Mouse (Mus musculus): ENCODE results near the gene Nav1.

DNA sequence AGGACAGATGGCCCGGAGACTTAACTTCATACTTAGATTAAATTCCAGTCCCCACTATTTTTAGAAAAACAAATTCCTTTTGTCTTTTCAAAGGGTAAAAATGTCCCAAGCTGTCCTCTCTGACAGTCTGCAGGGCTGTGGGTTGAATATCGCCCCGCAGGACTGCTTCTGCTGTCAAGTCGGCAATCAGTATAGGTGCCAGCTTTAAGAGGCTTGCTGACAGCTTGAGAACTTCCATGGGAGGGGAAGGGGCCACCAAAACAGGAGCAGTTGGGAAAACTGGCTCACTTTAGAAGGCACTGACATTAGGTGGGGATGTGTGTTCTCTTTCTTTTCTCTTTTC, 82.6 kb downstream of the Nav1 start:
- TF ChIP-seq CTCF (IDR thresholded peaks at IDR 0.05; ENCODE audit: insufficient read depth, low read depth, low read length) (no peak), POLR2A (IDR thresholded peaks at IDR 0.05; ENCODE audit: insufficient read depth, low read depth, low read length) (no peak)
